ENCODE assay signal across 13 mouse cellular contexts in the genomic region with DNA sequence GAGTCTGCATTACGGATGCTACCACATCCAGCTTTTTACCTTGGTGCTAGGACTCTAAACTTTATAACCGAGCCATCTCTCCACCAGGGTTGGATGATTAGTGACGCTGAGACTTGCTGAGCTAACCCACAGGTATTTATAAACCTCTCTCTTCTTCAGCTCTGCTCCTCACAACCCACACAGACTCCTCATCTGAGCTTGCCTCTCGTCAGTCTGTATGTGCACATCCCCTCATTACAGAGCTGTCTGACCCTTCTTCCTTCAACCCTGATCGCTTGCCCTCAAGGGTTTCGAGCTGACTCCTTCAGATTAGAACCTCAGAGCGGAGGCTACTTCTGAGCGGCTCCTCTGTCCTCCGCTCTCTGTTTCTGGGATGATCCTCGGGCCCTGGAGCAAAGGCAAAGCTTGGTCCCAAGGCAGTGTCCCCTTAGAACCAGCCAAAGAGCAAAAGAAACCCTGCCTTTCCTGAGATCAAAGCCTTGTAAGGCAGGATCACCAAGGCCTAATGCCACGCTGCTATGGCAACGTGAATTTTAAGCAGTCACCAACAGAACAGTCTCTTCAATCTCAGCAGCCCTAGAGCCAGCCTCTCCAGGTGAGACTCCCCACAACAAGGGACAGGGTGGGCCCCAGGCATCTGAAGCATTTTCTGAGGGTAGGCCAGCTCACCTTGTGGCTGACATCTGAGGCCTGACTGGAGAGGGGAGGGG.
DNase-seq lines count a peak whose midpoint lies in the region; ATAC-seq lines count a peak whose summit lies in the region.
"Had no signal": no experiment of that assay in that cellular context is flagged by ENCODE, and none has a peak within 500 bp of the region (broad histone marks: within the 10 kb centered on the region; RNA-seq: fewer than 3 reads in every experiment).

No protein-coding gene starts in this region.

- no peak overlapping the region for H3K4me3 ChIP-seq in hindbrain, embryonic 13.5 days
- H3K4me3 ChIP-seq: lung, embryonic 15.5 days had no signal

- peak; percentile 58 for ATAC-seq in frontal cortex, adult (ENCODE audit: low TSS enrichment)
- ATAC-seq in hindbrain, embryonic 13.5 days (ENCODE audit: low FRiP score): peak; percentile 79
- 0 out of 2 replicates have a peak, but pooled peaks have one; percentile 25 for ATAC-seq in monocyte, adult 5-6 weeks (replicated peaks; ENCODE audit: insufficient number of reproducible peaks, low FRiP score, low TSS enrichment, poor library complexity, severe bottlenecking)

- H3K9me3 ChIP-seq in hindbrain, embryonic 13.5 days: no peaks in the 10 kb centered on the region
- H3K9me3 ChIP-seq: lung, embryonic 15.5 days had no signal

- 39% methylated on average over 12 of the region's 12 CpGs for WGBS in hindbrain, embryonic 13.5 days

- intact Hi-C loops in gastrocnemius, postnatal 14 days (cut with DNase I; ENCODE audit: low total_unique reads): no loop called here

- peak overlapping the region; percentile 26; the same call in 1 of the 2 replicates for H3K9ac ChIP-seq in hindbrain, embryonic 13.5 days
- H3K9ac ChIP-seq: lung, embryonic 15.5 days had no signal

- DNase-seq in frontal cortex, postnatal 14 days (ENCODE audit: low spot score in 2 of 2): no peak
- peak; percentile 27 for DNase-seq in embryo, embryonic 9.5 days (ENCODE audit: extremely low spot score)
- no peak for DNase-seq in thymus, adult 18-20 months
- no peak for DNase-seq in gastrocnemius, postnatal 14 days
- no peak for DNase-seq in kidney, adult 9 months
- DNase-seq: B cell, adult 2 months; kidney, adult 2 months; right cerebral cortex, postnatal 25 days; thymus, postnatal 4 days had no signal

- peak overlapping the region; percentile 62 for H3K27ac ChIP-seq in hindbrain, embryonic 13.5 days
- H3K27ac ChIP-seq: lung, embryonic 15.5 days had no signal

- no peaks in the 10 kb centered on the region for H3K36me3 ChIP-seq in hindbrain, embryonic 13.5 days
- H3K36me3 ChIP-seq: lung, embryonic 15.5 days had no signal

- H3K4me2 ChIP-seq in hindbrain, embryonic 13.5 days: no peak overlapping the region
- H3K4me2 ChIP-seq: lung, embryonic 15.5 days had no signal

- peaks cover 15% of the 10 kb centered on the region for H3K4me1 ChIP-seq in hindbrain, embryonic 13.5 days (replicated peaks)
- H3K4me1 ChIP-seq: lung, embryonic 15.5 days had no signal

- no peaks in the 10 kb centered on the region for H3K27me3 ChIP-seq in hindbrain, embryonic 13.5 days
- H3K27me3 ChIP-seq: lung, embryonic 15.5 days had no signal

Comparison
In these comparisons a context has a peak if more than half of its experiments do, and no peak if none do; other contexts are left out.
1. ATAC-seq: peak in every context shown above with its lines; median percentile 79 in hindbrain, embryonic 13.5 days; 58 in frontal cortex, adult; 25 in monocyte, adult 5-6 weeks.